Mouse (Mus musculus) embryo, embryonic 10.5 days (tissue): ENCODE measurements around the gene Mmab.
A peak's percentile ranks its signal among the peaks of the same experiment; 100 is the strongest.

ENCODE experiments used
- DNase-seq: peaks from one replicate; pipeline ENCODE4 v3.0.0-alpha.2; 2015; ENCODE audit warnings: low spot score

Mmab gene

GRCm38 (mm10) chr5:114443566-114444367, at the start of gene Mmab, which contains the start of gene Mvk:
Mmab (minus strand) TSS chr5:114444060.
Mvk (plus strand) TSS chr5:114444269.
- DNase-seq, result peak; percentile 99

- no peak for DNase-seq
Observed at GRCm38 (mm10) chr5:114490241-114490640, 46.4 kb upstream of the Mmab start.

- no peak for DNase-seq
Observed at GRCm38 (mm10) chr5:114489570-114489969, 45.7 kb upstream of the Mmab start.

- no peak for DNase-seq
Observed at GRCm38 (mm10) chr5:114485685-114486084, 41.8 kb upstream of the Mmab start.

GRCm38 (mm10) chr5:114482587-114483011, 38.7 kb upstream of the Mmab start:
- DNase-seq, result peak; percentile 68

GRCm38 (mm10) chr5:114478267-114478666, 34.4 kb upstream of the Mmab start:
- no peak for DNase-seq

- DNase-seq, result peak; percentile 39
Observed at GRCm38 (mm10) chr5:114474741-114475491, 31.1 kb upstream of the Mmab start.

- DNase-seq, result no peak
Observed at GRCm38 (mm10) chr5:114470359-114470758, 26.5 kb upstream of the Mmab start.

GRCm38 (mm10) chr5:114468007-114468406, 24.1 kb upstream of the Mmab start:
- no peak for DNase-seq

- peak; percentile 98 for DNase-seq
Observed at GRCm38 (mm10) chr5:114467430-114467829, 23.6 kb upstream of the Mmab start.

- no peak for DNase-seq
Observed at GRCm38 (mm10) chr5:114467019-114467418, 23.2 kb upstream of the Mmab start.

- peak; percentile 67 for DNase-seq
Observed at GRCm38 (mm10) chr5:114465641-114466040, 21.8 kb upstream of the Mmab start.

- DNase-seq, result no peak
Observed at GRCm38 (mm10) chr5:114464561-114464960, 20.7 kb upstream of the Mmab start.

- no peak for DNase-seq
Observed at GRCm38 (mm10) chr5:114462067-114463040, 18.5 kb upstream of the Mmab start.

GRCm38 (mm10) chr5:114461238-114461637, 17.4 kb upstream of the Mmab start:
- peak; percentile 90 for DNase-seq

- no peak for DNase-seq
Observed at GRCm38 (mm10) chr5:114456995-114457605, 13.2 kb upstream of the Mmab start.

GRCm38 (mm10) chr5:114456287-114456686, 12.4 kb upstream of the Mmab start:
- no peak for DNase-seq

GRCm38 (mm10) chr5:114449011-114449410, 5.2 kb upstream of the Mmab start:
- no peak for DNase-seq

- no peak for DNase-seq
Observed at GRCm38 (mm10) chr5:114444368-114444692, 470 bp upstream of the Mmab start.

GRCm38 (mm10) chr5:114435588-114435987, 8.3 kb downstream of the Mmab start:
- DNase-seq, result no peak

- no peak for DNase-seq
Observed at GRCm38 (mm10) chr5:114434359-114434758, 9.5 kb downstream of the Mmab start.

- DNase-seq, result no peak
Observed at GRCm38 (mm10) chr5:114429781-114430180, 14.1 kb downstream of the Mmab start.
